Mouse (Mus musculus) brain, embryonic 14.5 days (tissue): ENCODE results near the gene Rgs12.

Experiments
- CTCF ChIP-seq: fragments of 200-500 bp; IDR thresholded peaks from 2 replicates; pipeline ENCODE4 v1.5.1; 2012; ENCODE audit warnings: inconsistent platforms, mild to moderate bottlenecking, moderate library complexity, borderline replicate concordance; ENCODE audit not compliant: insufficient read depth, insufficient read length; ENCODE audit errors: extremely low read depth
- POLR2A ChIP-seq: fragments of 200-500 bp; IDR thresholded peaks from 2 replicates; pipeline ENCODE4 v1.6.1; 2012; ENCODE audit warnings: mild to moderate bottlenecking, inconsistent platforms, borderline replicate concordance; ENCODE audit not compliant: poor library complexity, insufficient read depth, insufficient read length, severe bottlenecking; ENCODE audit errors: extremely low read depth

DNA sequence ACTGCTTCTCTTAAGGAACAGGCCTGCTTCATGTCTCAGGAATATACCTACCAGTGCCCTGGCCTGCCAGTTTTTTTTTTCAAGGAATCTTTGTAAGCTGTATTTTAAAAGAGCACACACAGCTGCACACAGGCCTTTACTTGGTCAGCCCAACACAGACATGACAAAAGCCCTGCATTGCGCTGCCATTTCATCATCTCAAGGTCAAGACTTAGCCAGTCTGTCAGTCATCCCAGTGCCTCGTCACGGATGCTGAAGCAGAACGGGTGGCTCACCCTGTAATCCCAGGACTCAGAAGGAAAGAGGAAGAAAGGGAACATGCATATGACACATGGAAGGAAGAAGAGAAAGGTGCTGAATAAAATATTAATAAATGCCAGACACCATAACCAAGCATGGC, 21.6 kb upstream of the Rgs12 start:
- TF ChIP-seq POLR2A, result no peak
- no peak for TF ChIP-seq CTCF
